Mouse (Mus musculus): Measurements from ENCODE around the gene Ndufaf1. TPM values are rescaled to one million over a fixed set of nuclear protein-coding genes. Genes with fewer than 3 reads are reported as not detected.

The Ndufaf1 gene
- polyA plus RNA-seq (2016; fragmentation: Nextera tagmentation; extraction: Ambion mirVana): 39.2 and 41.3 TPM in 2 replicates

DNA sequence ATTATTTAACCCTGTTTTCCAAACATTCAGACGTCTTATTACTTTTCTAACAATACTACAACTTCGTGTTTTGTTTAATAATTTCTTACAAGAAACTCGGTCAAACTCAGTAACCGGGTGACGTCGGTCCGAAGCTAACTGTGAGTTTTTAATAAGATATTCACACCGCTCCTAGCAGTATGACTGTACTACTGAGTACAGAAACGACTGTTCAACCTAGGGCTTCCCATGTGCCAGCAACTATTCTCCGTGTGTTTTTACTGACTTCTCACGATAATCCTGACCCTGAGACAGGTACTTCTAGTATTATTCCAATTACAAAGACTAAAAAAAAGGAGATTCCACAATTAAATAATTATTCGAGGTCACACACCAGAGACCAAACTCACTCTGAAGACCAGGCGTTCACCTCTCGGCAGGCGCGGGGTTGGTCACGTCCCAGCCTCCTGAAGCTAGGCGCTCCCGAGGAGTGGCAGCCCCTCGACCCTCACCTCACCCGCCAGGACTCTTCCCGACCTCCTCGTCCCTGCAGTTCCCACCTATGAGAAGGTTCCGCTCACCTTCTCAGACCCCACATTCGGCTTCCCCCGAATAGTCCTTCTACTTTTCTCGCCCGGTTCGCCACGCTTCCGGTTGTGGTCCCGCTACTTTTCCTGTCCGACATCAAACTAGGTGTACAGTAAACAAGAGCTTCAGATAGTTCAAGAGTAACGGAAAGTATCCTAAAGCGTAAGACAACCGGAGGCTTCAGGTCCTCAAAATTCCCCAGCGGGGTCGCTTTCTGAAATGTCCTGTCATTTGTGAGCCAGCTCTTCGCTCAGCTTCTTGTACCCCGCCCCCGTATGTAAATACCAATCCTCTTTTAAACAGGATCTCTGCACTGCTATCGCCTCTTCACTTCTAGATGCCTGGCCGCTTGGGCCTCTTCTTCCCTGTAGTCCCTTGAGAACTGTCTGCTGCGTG is at the start of gene Ndufaf1:
Gene Ndufaf1 (minus strand): TSS at position 608 of the 963 bp plus-strand sequence.
- no peak within 1 kb of the TSS for H3K27ac ChIP-seq (replicated peaks)
- 2% methylated on average over 44 of the region's 44 CpGs for whole genome bisulfite sequencing
- peak within 1 kb of the TSS; percentile 81 for H3K4me3 ChIP-seq
- no peaks in the 10 kb centered on the region for H3K27me3 ChIP-seq
- peaks cover 16% of the 10 kb centered on the region for H3K36me3 ChIP-seq
- H3K4me2 ChIP-seq (replicated peaks): peak within 1 kb of the TSS; percentile 67
- H3K9me3 ChIP-seq: no peaks in the 10 kb centered on the region
- H3K4me1 ChIP-seq: 0 out of 2 replicates have a peak, but pooled peaks cover 9% of the 10 kb centered on the region
- no peak for ATAC-seq (ENCODE audit: low FRiP score, low read depth)
- peak within 1 kb of the TSS; percentile 82 for H3K9ac ChIP-seq (replicated peaks)

DNA sequence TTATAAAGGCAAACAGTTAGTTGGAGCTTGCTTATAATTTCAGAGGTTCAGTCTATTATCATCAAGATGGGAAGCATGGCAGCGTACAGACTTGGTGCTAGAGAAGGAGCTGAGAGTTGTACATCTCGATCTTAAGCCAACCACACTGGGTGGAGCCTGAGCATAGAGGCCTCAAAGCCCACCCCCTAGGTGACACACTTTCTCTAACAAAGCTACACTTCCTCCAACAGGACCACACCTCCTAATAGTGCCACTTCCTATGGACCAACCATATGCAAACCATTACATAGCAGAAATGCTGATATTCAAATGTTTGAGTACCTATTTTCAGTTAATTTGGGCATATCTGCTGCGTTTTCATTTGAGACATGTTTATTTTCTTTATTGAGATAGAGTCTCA is 47.4 kb upstream of the Ndufaf1 start:
- H3K4me3 ChIP-seq: no peak overlapping the region
- ATAC-seq (ENCODE audit: low FRiP score, low read depth): no peak
- peaks cover 77% of the 10 kb centered on the region for H3K36me3 ChIP-seq
- H3K4me2 ChIP-seq (replicated peaks): no peak overlapping the region
- no peaks in the 10 kb centered on the region for H3K4me1 ChIP-seq
- no peaks in the 10 kb centered on the region for H3K9me3 ChIP-seq
- H3K9ac ChIP-seq (replicated peaks): no peak overlapping the region
- no peak overlapping the region for H3K27ac ChIP-seq (replicated peaks)
- 90% methylated on average over 3 of the region's 3 CpGs for WGBS
- no peaks in the 10 kb centered on the region for H3K27me3 ChIP-seq

DNA sequence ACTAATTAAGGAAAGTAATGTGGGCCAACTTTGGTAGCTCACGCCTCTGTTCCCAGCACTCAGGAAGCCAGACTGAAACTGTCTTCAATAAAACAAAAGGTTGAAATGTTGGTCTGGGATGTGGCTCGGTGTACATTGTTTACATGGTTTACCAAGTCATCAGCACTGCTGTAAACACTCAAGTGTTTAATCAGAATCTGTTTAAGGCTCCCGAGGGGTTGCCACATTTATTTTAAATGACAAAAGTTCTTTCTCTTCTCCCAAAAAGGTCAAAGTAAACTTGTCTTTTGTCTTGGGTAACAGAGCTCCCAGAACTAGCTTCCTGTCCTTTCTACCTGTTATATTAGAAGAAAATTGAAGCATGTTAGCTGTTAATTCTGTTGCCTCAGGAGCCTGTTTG is 45.0 kb upstream of the Ndufaf1 start:
- no peak for ATAC-seq (ENCODE audit: low FRiP score, low read depth)
- Histone ChIP-seq H3K4me2 (replicated peaks) (no peak overlapping the region), H3K27ac (replicated peaks) (no peak overlapping the region), H3K9ac (replicated peaks) (no peak overlapping the region), H3K27me3 (no peaks in the 10 kb centered on the region), H3K4me1 (no peaks in the 10 kb centered on the region), H3K4me3 (no peak overlapping the region), H3K36me3 (peaks cover 71% of the 10 kb centered on the region), H3K9me3 (no peaks in the 10 kb centered on the region)
- WGBS: 92% methylated on average over 3 of the region's 3 CpGs

DNA sequence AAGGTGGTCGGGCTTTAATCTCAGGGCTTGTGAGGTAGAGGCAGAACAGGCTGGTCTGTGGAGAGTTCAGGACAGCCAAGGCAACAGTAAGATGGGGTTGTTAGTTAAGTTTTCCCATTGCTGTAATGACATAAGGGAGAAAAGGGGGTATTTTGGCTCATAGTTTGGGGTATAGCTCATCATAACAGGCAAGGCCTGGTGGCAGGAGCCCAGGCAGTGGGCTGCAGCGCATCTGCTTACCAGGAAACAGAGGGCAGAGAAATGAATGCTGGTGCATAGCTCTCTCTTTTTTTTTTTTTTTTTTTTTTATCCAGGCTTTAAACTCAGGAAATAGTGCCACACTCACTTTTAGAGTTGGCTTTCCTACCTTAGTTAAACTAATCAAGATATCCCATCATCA is 40.5 kb upstream of the Ndufaf1 start:
- Histone ChIP-seq H3K27ac (replicated peaks) (no peak overlapping the region), H3K36me3 (peaks cover 47% of the 10 kb centered on the region), H3K4me3 (no peak overlapping the region)

DNA sequence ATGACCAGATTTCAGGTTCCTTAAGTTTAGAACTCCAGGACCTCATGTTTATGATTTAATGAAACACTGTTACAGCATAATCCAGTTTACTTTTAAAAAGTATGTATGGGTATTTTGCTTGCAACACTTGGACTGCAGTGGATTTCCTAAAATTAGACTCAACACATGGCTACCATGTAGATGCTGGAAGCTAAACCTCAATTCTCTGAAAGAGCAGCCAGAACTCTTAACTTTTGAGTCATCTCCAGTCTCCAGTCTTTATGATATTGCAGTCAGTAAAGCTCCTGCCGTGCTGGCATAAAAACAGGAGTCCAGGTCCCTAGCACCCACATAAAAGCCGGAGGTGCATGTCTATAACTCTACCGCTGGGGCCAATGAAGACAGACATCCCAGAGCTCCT is 37.3 kb upstream of the Ndufaf1 start:
- H3K27me3 ChIP-seq: no peaks in the 10 kb centered on the region
- no peak for ATAC-seq (ENCODE audit: low FRiP score, low read depth)
- H3K4me1 ChIP-seq: no peaks in the 10 kb centered on the region
- H3K9me3 ChIP-seq: no peaks in the 10 kb centered on the region
- no peak overlapping the region for H3K27ac ChIP-seq (replicated peaks)
- peaks cover 22% of the 10 kb centered on the region for H3K36me3 ChIP-seq
- WGBS: 94% methylated on average over 3 of the region's 3 CpGs
- H3K9ac ChIP-seq (replicated peaks): no peak overlapping the region
- H3K4me2 ChIP-seq (replicated peaks): no peak overlapping the region
- H3K4me3 ChIP-seq: no peak overlapping the region

More for the DNA sequence above, 40.5 kb upstream of the Ndufaf1 start:
- Histone ChIP-seq H3K27me3 (no peaks in the 10 kb centered on the region), H3K9me3 (no peaks in the 10 kb centered on the region), H3K4me2 (replicated peaks) (no peak overlapping the region), H3K9ac (replicated peaks) (no peak overlapping the region), H3K4me1 (no peaks in the 10 kb centered on the region)
- no peak for ATAC-seq (ENCODE audit: low FRiP score, low read depth)
- 90% methylated on average over 2 of the region's 2 CpGs for WGBS

DNA sequence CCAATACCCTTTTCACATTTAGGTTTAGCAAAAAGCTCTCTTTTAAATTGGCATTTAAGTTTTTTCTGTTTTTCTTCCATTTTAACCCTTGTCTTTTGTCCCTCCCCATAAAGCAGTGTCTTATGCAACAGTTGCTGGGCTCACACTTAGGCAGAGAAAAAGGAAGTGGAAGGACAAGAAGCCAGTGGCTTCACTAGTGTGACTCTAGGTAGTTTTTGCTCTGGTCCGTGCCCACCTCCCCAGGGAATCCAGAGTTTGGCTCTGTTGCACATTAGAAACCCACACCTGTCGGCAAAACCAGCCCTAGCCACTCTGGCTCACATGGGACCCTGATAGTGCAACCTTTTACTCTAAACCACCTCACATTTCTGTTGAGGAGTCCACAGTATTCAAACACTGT is 35.8 kb upstream of the Ndufaf1 start:
- no peaks in the 10 kb centered on the region for H3K27me3 ChIP-seq
- H3K4me1 ChIP-seq: no peaks in the 10 kb centered on the region
- H3K4me3 ChIP-seq: no peak overlapping the region
- no peak for ATAC-seq (ENCODE audit: low FRiP score, low read depth)
- no peak overlapping the region for H3K27ac ChIP-seq (replicated peaks)
- no peaks in the 10 kb centered on the region for H3K9me3 ChIP-seq
- H3K4me2 ChIP-seq (replicated peaks): no peak overlapping the region
- WGBS: 84% methylated on average over 2 of the region's 2 CpGs
- H3K9ac ChIP-seq (replicated peaks): no peak overlapping the region
- H3K36me3 ChIP-seq: peaks cover 29% of the 10 kb centered on the region

DNA sequence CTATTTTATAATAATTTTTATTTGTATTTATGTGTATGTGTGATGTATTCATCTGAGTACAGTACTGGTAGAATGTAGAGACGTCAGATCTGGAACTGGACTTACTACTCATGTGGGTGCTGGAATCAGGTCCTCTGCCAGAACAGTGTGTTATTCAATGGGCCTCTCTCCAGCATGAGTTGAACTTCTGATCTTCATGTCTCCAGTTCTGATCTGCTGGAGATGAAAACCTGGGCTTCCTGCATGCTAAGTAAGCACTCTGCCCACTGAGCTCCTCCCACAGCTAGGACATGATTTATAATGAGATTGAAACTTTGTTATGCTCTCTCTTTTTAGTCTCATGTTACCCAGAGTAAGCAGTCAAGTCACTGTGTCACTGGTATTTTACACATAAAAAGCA is 33.5 kb upstream of the Ndufaf1 start:
- peaks cover 21% of the 10 kb centered on the region for H3K36me3 ChIP-seq
- H3K4me3 ChIP-seq: no peak overlapping the region
- 76% methylated on average over 1 of the region's 1 CpGs for WGBS
- ATAC-seq (ENCODE audit: low FRiP score, low read depth): no peak
- H3K27me3 ChIP-seq: no peaks in the 10 kb centered on the region
- no peak overlapping the region for H3K9ac ChIP-seq (replicated peaks)
- H3K27ac ChIP-seq (replicated peaks): no peak overlapping the region
- no peaks in the 10 kb centered on the region for H3K9me3 ChIP-seq
- H3K4me1 ChIP-seq: no peaks in the 10 kb centered on the region
- H3K4me2 ChIP-seq (replicated peaks): no peak overlapping the region

GRCm38 (mm10) chr2:119694826-119695225 is 32.2 kb upstream of the Ndufaf1 start:
- no peak overlapping the region for H3K27ac ChIP-seq (replicated peaks)
- H3K9me3 ChIP-seq: no peaks in the 10 kb centered on the region
- 100% methylated on average over 2 of the region's 2 CpGs for WGBS
- H3K9ac ChIP-seq (replicated peaks): no peak overlapping the region
- H3K4me3 ChIP-seq: no peak overlapping the region
- H3K36me3 ChIP-seq: peaks cover 17% of the 10 kb centered on the region
- H3K4me2 ChIP-seq (replicated peaks): no peak overlapping the region
- no peaks in the 10 kb centered on the region for H3K4me1 ChIP-seq
- no peak for ATAC-seq (ENCODE audit: low FRiP score, low read depth)
- no peaks in the 10 kb centered on the region for H3K27me3 ChIP-seq

GRCm38 (mm10) chr2:119692003-119692701 is 29.5 kb upstream of the Ndufaf1 start:
- no peak for ATAC-seq (ENCODE audit: low FRiP score, low read depth)
- 84% methylated on average over 9 of the region's 9 CpGs for WGBS
- H3K9me3 ChIP-seq: no peaks in the 10 kb centered on the region

GRCm38 (mm10) chr2:119683706-119684105 is 21.1 kb upstream of the Ndufaf1 start:
- H3K9ac ChIP-seq (replicated peaks): no peak overlapping the region
- H3K4me2 ChIP-seq (replicated peaks): no peak overlapping the region
- ATAC-seq (ENCODE audit: low FRiP score, low read depth): no peak
- no peaks in the 10 kb centered on the region for H3K27me3 ChIP-seq
- no peaks in the 10 kb centered on the region for H3K4me1 ChIP-seq
- no peak overlapping the region for H3K4me3 ChIP-seq
- H3K36me3 ChIP-seq: peaks cover 27% of the 10 kb centered on the region
- H3K9me3 ChIP-seq: no peaks in the 10 kb centered on the region
- 100% methylated on average over 2 of the region's 2 CpGs for WGBS
- H3K27ac ChIP-seq (replicated peaks): no peak overlapping the region

More at GRCm38 (mm10) chr2:119692003-119692701, 29.5 kb upstream of the Ndufaf1 start:
- Histone ChIP-seq H3K27ac (replicated peaks) (no peak overlapping the region), H3K9ac (replicated peaks) (no peak overlapping the region), H3K4me1 (no peaks in the 10 kb centered on the region), H3K4me2 (replicated peaks) (no peak overlapping the region), H3K4me3 (no peak overlapping the region), H3K27me3 (no peaks in the 10 kb centered on the region), H3K36me3 (peaks cover 22% of the 10 kb centered on the region)

DNA sequence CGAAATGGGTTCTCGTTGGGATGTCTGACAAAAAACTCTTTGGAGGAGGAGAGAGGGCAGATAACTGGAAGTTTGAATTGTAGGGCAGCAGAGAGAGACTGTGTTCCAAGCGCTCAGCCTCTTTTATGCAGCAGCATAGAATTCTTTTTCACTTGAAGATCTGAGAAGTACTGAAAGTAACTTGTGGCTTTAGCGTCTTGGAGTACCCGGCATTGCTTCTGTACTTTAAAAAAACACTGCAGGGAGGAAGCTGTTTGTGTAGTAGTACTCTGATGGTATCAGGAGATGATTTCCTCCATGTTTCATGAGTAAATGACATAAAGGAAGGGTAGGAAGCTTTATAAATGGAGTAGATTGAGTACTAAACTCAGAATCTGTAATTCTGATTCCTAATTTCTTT is 13.2 kb upstream of the Ndufaf1 start:
- H3K4me2 ChIP-seq (replicated peaks): peak overlapping the region; percentile 90
- H3K9ac ChIP-seq (replicated peaks): peak overlapping the region; percentile 97
- H3K9me3 ChIP-seq: no peaks in the 10 kb centered on the region
- 4% methylated on average over 5 of the region's 5 CpGs for WGBS
- H3K4me3 ChIP-seq: peak overlapping the region; percentile 89
- 0 out of 2 replicates have a peak, but pooled peaks cover 6% of the 10 kb centered on the region for H3K36me3 ChIP-seq
- no peak overlapping the region for H3K27ac ChIP-seq (replicated peaks)
- ATAC-seq (ENCODE audit: low FRiP score, low read depth): no peak
- no peaks in the 10 kb centered on the region; the same call in 1 of the 2 replicates for H3K27me3 ChIP-seq
- H3K4me1 ChIP-seq: peaks cover 18% of the 10 kb centered on the region
